Mouse (Mus musculus): ENCODE data around the gene Rcn2. TPM values are rescaled to one million over a fixed set of nuclear protein-coding genes. Genes with fewer than 3 reads are reported as not detected.

Gene Rcn2
- polyA plus RNA-seq (2017; shearing (Covaris generic)) = 14.2 TPM

GRCm38 (mm10) chr9:56041372-56042180 lies at the start of gene Rcn2:
Gene Rcn2 (plus strand): TSS chr9:56041845.

GRCm38 (mm10) chr9:56010450-56010849 lies 31.2 kb upstream of the Rcn2 start, which contains the start of gene 4930563M21Rik:
Gene 4930563M21Rik (minus strand): TSS chr9:56010550.

GRCm38 (mm10) chr9:56089778-56090520 lies 48.3 kb downstream of the Rcn2 start, which contains the start of gene Pstpip1:
Gene Pstpip1 (plus strand): TSS chr9:56089962.

Other genes with a start within 250 kb of the Rcn2 start
- 26.1 TPM for gene Scaper, start 103.7 kb upstream of the Rcn2 start, polyA plus RNA-seq (2017; shearing (Covaris generic))
- gene 4930563M21Rik, start 31.3 kb upstream of the Rcn2 start, polyA plus RNA-seq (2017; shearing (Covaris generic)) = not detected
- gene Pstpip1, start 48.1 kb downstream of the Rcn2 start, polyA plus RNA-seq (2017; shearing (Covaris generic)) = 169 TPM
- gene Tspan3, start 123.6 kb downstream of the Rcn2 start, polyA plus RNA-seq (2017; shearing (Covaris generic)) = 54.5 TPM

Data from activated CD4-positive, CD25-positive, alpha-beta regulatory T cell, adult 9 weeks (primary cell).